Mouse (Mus musculus): ENCODE data around the gene Apaf1. TPM values are rescaled to one million over a fixed set of nuclear protein-coding genes. Genes with fewer than 3 reads are reported as not detected.

Gene Apaf1
- total RNA-seq (2021) = 10 to 100 TPM; 14.0 to 15.6 TPM

DNA sequence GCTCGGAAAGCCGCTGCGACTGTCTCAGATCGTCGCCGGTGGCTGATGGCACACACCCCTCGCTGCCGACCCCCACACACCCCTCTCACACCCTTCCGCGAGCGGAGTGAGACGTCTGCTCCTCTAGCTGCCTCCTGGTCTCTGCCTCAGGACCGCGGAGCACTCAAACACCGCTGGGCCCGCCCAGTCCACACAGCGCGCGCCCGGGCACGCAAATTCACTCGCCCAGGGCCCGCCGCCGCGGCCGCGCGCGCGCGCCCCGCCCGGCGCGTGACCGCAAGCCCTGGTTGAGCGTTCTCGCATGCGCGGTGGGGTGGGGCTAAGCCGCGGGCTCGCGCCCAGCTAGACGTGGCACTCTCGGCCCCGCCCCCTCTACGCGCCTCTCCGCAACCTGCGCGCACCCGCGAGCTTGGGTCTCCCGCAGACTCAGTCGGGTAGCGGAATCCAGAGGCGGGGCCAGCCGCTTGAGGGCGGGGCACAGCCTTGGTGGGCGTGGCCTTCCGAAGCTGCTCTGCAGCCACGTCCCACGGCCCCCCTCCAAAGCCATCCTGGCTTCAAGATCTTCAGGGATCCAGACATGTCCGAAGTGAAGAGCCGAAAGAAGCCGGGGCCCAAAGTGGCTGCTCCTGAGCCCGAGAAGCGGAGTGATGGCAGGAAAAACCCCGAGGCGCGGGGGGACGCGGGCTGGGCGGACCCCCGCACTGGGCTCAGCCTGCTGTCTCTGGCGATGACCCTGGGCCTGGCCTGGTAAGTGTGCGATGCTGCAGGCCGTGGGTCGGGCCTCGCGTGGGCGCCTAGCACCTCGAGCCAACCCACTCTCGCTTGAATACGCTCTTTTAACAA lies at the start of gene Apaf1, which contains the start of gene Ikbip:
Gene Apaf1, minus strand, starts transcription at position 221 of the 843 bp plus-strand sequence.
Gene Ikbip, plus strand, starts transcription at position 391 of the 843 bp plus-strand sequence.
- DNase-seq = peak; percentile 100

DNA sequence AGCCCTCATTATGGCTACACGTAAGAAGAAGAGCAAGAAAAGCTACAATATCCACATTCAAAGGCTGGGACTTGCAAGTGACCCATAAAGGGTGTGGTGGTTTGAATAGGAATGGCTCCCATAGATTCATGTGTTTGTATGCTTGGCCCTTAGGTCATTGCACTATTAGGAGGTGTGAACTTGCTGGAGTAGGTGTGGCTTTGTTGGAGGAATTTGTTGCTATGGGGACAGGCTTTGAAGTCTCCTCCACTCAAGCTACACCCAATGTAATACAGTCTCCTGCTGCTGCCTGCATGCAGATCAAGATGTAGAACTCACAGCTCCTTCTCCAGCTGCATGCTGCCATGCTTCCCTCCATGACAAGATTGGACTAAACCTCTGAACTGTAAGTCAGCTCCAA lies 49.0 kb upstream of the Apaf1 start:
- DNase-seq = no peak

DNA sequence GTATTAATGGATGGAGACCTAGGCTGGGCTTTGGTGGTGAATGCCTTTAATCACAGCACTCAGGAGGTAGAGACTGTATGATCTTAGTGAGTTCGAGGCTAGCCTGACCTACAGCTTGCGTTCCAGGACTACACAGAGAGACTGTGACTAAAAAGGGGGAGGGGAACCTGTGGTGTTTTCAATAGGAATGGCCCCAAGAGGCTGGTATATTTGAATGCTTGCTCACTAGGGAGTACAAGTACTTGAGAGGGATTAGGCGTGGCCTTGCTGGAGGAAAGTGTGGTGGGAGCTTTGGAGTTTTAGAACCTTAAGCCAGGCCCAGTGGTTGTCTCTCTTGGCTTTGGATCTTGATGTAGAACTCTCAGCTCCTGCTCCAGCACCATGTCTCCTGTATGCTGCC lies 48.2 kb upstream of the Apaf1 start:
- DNase-seq = no peak

DNA sequence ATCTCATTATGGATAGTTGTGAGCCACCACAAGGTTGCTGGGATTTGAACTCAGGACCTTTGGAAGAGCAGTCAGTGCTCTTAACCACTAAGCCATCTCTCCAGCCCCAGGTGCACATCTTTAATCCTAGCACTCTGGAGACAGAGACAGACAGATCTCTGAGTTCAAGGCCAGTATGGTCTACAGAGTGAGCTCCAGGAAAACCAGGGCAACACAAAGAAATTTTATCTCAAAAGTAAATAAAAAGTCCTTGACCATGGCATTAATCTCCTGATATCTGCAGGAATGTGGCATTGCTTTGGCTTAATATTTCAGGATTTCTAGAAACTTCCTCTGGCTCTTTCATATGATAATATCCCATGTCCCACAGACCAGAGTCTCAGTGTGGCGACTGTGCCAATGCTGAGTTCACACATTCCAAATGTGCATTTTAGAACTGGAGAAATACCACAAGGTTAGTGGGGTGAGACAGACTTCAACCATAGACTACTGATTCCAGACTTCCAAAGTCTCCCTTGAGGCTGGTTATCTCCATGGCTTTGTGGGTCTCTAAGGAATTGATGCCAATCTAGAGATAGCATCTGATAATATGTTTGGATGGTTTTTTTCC lies 46.1 kb upstream of the Apaf1 start:
- DNase-seq = no peak

DNA sequence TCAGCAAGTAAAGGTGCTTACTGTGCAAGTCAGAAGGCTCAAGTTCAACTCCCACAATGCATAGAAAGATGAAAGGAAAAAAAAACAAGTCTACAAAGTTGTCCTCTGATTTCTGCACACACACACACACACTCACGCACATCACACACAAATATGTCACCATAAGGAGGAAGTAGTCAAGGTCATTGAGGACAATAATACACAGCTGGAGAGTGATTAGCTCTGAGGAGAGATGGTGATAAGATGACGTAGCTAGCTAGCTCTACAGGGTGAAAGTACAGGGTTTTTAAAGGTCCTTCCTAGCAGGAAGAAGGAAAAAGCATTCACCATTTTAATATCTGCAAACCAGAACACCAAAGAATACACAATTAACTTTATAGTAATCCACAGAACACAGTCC lies 44.8 kb upstream of the Apaf1 start:
- no peak for DNase-seq

DNA sequence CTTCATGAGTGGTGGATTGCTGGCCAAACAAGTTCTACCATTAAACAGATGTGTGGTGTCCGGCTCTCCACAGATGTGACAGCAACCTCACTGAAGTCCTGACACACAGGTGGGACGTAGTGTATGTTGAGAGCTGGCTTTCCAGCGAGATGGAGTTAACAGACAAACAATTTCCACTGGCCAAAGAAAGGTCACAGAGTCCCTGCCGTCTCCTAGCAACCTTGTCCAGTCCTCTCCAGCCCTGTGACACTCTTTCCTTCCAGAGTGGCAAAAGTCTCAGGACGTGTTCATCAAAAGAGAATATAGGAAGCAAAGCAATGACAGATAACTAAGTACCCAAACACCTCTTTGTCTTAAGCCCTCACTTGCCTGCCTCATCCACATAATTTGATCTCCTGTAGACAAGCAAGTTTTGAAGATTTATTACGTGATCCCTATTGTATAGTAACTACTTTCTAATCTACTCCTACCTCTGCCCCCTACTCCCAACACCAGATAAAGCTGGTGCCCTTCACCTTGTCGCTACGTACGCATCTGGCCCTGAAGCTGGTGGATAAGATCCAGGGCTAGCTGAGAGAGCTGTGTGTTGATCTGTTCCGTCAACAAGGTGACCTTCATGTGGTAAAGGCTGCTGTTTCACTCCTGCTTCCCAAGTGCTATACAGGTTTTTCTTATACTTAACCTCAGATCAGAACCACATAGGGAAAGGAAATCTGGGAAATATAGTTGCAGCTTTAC lies 44.2 kb upstream of the Apaf1 start:
- no peak for DNase-seq

DNA sequence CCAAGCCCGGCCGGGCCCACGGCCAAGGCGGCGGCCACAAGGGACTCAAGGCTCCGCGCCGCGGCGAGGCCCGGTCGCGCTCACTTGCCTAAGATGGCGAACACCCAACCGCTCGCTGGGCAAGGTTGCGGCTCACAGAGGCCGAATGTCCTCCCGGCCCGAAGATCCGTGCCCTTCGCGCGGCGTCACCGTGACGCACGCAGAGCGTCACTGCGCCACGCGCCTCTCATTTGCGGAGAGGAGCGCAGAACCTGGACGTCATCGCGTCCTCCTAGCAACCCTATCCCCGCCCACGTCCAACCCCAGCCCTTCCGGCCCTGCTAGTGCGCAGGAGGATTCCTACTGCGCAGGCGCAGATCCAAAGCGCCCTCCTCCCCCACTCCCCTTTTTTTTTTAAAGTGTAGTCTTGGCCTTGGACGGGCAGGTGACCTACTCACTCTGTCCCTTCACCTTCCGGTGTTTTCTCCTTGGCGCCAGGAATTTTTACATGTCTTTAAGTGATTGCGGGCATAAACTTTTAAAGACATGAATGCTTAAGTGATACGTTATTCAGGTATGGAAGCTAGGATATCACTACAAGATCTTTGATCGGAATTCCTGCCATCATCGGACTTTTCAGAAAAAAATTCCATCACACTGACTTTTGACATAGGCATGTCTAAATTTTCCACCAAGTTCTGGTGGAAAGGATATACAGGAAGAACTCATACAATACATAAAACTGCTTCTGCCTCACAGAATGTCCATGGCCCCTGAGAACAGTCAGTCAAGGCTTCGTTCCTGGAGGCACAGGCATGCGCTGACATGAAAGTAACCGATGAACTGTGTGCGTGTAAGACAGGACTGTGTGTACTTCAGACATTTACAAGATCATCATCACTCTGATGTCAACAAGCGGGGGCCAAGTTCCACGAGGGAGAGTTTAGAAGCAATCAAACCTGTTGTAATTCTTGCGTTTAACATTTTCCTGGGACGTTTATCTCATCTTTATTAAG lies 41.6 kb upstream of the Apaf1 start, which contains the start of gene Slc25a3:
Gene Slc25a3, minus strand, starts transcription at position 232 of the 995 bp plus-strand sequence.
- peak; percentile 98 for DNase-seq

DNA sequence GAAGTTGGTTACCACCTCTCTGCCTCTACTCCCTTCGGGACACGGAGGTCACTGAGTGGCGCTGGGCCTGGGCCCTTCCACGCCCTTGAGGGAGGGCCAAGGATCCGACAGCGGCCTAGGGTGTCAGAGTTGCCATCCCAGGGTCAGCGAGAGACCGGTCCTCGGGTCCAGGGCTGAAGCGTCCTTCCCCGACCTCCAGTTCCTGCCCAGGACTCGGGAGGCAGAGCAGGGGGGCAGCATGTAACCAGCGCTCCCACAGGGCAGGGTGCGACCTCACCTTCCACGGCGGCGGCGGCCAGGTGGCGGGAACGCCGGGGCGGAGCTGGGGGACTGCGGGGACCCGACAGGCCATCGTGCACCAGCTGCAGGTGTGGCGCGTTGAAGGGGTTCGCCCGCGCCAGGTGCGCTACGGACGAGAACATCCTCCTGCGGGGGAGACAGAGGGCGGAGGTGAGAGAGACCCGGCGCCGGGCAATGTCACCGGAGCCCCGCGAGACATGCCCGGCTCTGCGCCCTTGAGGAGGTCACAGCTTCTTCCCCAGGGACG lies 40.8 kb upstream of the Apaf1 start:
- no peak for DNase-seq

DNA sequence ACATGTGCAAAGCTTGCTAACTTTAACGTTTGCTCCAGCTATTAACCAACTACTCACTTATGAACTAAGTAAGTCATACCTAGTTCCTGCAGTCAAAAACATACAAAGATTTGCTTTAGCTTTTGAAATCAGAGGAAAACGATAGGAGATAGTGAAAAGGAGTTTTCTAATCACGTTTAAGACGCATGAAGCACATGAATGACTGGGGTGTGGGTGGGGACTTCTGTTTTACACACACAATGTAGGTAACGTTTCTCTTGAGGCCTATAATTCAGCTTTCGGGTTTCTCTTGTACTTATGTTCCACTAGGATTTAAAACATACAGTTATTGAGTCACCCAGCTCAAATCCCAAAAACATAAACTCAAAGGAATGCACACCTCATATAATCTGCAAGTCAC lies 40.1 kb upstream of the Apaf1 start:
- DNase-seq = no peak

DNA sequence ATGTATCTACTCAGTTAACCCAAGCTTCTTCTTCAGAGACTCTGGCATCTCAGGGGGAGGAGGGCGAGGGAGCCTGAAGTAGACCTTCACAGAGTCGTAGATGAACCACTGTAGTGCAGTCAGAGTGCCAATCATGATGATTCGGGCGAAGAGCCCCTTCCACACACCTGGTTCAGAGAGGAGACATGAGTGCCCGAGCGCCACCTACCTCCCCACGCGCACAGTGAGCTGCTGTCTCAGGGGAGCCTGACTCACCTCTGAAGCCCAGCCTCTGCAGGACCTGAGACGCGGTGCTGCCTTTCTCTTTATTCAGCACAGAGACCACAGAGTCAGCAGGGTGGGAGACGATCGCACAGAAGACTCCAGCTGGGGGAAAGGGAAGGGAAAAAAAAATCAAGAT lies 34.4 kb upstream of the Apaf1 start:
- DNase-seq = no peak

DNA sequence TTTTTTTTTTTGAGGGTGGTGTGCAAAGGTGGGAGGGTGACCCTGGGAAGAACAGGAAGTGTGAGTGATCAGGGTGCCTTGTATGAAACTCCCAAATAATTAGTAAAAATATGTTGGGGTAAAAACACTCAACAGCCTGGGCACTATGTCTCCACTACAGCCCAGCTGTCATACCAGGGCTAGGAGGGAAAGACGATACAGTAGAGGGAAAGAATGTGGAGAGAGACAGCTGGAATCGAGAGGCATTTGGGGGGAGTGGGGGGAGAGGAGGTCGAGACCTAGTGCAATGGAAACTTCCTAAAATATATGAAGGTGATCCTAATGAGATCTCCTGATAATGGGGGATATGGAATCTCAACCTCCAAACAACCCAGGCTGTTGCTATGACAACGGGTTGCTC lies 27.3 kb upstream of the Apaf1 start:
- no peak for DNase-seq

DNA sequence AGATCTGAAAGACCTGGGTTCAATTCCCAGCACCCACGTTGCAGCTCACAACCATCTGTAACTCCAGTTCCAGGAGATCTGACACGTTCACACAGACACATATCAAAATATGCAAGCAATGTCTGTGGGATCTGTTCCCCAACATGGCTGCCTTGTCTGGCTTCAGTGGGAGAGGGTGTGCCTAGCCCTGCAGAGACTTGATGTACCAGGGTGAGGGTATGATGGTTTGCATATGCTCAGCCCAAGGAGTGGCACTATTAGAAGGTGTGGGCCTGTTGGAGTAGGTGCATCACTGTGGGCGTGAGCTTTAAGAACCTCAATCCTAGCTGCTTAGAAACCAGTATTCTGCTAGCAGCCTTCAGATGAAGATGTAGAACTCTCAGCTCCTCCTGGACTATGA lies 23.4 kb upstream of the Apaf1 start:
- no peak for DNase-seq

DNA sequence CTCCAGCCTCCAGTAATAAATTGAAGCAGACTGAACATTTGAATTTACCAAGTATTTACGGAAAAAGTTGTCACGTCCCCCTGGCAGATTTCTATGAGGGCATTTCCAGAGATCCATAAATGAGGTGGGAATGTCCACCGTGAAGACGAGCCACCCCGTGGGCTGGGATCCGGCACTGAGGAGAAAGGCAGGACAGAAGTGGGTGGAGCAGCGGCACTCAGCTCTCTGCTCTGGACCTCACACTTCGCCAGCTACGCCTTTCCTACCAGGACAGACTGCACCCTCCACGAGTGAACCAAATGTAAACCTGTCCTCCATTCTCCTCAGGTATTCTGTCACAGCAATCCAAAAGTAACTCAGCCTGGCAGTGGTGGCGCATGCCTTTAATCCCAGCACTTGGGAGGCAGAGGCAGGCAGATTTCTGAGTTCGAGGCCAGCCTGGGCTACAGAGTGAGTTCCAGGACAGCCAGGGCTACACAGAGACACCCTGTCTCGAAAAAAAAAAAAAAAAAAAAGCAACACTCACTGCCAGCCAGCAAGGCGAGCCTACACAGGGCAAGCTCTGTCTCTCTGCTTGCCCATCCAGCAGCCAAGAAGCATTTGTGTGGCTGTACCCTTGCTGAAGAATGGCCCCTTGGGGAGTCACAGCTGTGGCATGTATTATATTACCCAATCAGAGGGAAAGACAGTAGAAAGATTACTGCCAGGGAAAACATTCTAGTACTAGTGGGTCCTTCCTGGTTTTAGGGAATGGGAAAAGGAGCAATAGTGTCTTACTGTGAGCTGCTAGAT lies 20.4 kb upstream of the Apaf1 start:
- no peak for DNase-seq

DNA sequence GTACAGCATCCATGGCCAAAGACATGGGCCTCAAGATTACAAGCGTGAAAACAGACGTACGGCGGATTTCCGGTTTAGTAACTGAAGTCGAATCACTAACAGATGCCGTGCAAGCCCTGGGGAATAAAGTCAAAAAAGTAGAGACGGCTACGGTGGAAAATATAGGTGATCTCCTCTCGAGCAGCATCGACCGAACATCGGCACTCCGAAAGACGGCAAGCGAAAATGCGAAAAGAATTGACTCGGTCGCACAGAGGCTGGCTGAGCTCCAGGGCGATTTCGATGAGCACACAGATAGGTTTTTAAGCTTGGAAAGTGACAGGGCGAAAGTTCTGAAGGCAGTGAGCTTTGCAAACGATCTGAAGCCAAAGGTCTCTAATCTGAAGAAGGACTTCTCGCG lies 19.4 kb upstream of the Apaf1 start:
- no peak for DNase-seq

DNA sequence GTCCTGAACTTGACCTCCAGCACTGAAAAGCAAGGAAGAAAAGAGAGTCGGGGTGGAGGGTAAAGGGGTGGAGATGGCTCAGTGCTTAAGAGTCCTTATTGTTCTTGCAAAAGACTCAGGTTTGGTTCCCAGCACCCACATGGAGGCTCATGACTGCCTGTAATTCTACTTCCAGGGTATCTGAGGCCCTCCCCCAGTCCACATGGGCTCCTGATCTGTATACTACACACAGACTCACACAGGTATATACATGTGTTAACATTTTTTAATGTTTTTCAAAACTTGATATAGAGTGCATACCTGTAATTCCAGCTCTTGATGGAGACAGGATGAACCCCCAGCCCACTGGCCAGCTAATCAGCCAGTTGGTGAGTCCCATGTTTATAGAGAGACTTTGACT lies 17.5 kb upstream of the Apaf1 start:
- no peak for DNase-seq

DNA sequence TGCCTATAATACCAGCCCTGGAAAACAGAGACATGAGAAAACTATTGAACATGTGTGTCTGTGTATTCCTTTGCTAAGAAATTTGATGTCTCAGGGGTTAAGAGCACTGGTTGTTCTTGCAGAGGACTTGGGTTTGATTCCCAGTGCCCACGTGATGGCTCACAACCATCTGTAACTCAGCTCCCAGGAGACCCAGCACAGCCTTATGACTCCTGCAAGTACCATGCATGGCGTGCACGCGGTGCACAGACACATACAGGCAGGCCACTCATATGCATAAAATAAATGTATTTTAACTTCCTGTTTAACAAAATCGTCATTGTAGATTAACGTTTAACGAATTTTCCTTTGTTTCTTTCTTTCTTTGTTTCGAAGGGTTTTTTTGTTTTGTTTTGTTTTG lies 15.5 kb upstream of the Apaf1 start:
- DNase-seq = no peak

DNA sequence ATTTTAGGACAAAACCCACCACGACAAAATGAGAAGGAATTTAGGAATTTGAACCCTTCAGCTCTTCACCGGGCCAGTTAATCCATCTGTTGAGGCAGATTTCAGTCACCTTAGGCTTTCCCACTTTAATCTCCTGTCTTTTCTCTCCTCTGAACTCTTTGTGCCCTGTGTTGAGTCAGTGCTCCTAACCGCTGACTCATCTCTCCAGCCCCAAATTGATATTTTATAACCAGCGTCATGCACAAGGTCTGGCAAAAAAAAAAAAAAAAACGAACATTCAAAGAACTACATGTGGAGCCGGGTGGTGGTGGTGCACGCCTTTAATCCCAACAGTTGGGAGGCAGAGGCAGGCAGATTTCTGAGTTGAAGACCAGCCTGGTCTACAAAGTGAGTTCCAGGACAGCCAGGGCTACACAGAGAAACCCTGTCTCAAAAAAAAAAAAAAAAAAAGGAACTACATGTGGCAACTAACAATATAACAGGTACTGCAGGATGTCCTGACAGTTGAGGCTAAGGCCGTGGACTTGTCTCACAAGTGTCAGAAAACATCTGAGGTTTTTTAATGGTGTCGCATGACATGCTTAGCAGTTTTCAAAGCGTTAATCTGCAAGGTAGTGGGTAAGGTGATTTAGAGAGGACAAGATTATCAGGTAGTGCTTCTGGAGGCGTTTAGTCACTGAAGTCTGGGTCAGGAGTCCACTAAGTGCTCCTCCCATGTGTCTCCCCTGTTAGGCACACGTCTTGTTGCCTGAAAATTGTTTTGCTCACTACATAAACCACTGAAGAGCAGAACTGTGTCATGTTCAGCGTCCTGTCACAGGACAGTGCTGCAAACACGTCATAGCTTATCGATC lies 11.9 kb upstream of the Apaf1 start:
- DNase-seq = no peak

DNA sequence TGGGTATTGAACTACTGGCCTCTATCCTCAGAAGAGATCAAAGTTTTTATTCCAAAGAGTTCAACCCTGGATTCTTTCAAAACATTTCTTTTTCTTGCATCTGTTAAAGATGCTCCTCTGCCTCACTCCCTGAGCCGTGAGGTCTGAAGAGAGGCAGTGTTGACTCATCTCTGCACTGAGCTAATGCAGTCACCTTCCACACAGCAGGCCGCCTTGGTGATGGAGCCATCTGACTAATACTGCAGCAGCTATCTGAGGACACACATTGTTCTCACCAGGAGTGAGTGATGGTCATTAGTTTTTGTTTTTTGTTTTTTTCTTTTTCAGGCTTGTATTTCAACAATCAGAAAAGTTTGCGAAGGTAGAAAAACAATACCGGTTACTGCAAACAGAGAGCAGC lies 10.2 kb upstream of the Apaf1 start:
- no peak for DNase-seq

DNA sequence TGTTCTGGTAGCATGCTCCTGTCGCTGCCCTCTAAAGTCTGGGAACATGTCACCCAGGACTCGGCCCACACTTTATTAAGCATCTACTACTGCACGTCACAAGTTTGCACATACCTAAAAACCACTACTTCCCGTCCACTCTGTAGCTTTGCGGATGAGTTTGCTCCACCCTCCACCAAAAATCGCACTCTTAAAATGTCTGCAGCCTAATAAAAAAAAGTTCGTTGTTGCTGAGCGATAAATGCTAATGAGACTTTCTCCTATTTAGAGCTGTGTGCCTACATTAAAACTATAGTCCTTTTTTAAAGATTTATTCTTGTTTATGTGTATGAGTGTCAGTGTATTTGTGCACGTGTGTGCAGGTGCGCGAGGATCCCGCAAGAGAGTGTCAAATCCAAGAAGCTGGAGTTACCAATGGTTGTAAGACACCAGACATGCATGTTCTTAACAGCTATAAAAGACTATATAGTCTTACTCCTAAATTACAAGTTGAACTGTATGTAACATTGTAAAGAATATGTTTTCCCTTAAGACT lies 890 bp upstream of the Apaf1 start:
- no peak for DNase-seq

Measured in layer of hippocampus, postnatal 36 days (tissue).